Mouse (Mus musculus): ENCODE results near the gene Timm44.
A peak's percentile ranks its signal among the peaks of the same experiment; 100 is the strongest.
"Not testable (repeated sequence)": the region's sequence is repeated elsewhere in the genome, so short reads cannot be mapped to it uniquely, and the experiment has no call there.

Timm44 gene

DNA sequence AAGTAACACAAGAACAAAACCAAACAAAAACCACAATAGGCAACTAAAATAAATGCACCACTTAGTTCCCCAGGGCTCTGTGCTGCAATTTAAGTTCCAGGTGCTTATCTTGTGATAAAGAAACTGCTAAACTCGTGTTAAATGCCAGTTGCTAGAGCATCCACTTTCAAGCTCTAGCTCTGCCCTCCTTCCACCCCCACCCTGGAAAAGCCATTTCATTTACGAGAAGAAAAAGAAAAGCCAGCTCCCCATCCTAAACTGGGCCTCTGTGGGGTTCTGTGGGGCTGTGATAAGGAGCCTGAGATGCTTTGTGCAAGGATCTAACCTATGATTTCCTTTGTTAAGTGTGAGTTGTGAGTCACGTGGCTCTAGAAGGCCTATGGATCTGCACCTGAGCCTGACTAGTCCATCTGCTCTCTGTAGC, 28.4 kb upstream of the Timm44 start:
- H3K27me3 ChIP-seq (ENCODE audit: control insufficient read depth, insufficient read depth, low read length, poor library complexity, severe bottlenecking) = no peaks in the 10 kb centered on the region
- no peak for DNase-seq (ENCODE audit: low read depth, low spot score)

DNA sequence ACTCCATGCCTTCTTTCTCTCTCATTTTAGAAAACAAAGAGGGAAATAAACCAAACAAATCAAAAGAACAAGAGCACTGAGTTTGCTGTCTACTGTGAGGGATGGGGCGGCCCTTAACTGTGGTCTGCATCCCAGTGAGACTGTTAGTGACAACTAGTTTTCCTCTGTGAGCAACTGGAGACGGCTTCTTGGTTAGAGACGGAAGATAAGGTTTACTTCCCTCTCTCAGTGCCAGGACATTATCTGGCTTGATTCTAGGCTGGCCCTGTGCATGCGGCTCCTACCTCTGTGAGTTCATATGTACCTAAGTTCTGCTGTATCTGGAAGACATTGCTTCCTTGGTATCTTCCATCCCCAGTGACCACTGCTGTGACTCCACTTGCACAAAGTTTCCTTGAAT, 22.1 kb upstream of the Timm44 start:
- Histone ChIP-seq H3K27me3 (ENCODE audit: control insufficient read depth, insufficient read depth, low read length, poor library complexity, severe bottlenecking) (no peaks in the 10 kb centered on the region), H3K36me3 (ENCODE audit: control insufficient read depth, insufficient read depth, low read length, poor library complexity, severe bottlenecking) (peaks cover 6% of the 10 kb centered on the region)
- DNase-seq (ENCODE audit: low read depth, low spot score) = no peak

More for the DNA sequence above, 28.4 kb upstream of the Timm44 start:
- H3K36me3 ChIP-seq (ENCODE audit: control insufficient read depth, insufficient read depth, low read length, poor library complexity, severe bottlenecking) = peaks cover 10% of the 10 kb centered on the region

- DNase-seq (ENCODE audit: low read depth, low spot score) = no peak
- Histone ChIP-seq H3K36me3 (ENCODE audit: control insufficient read depth, insufficient read depth, low read length, poor library complexity, severe bottlenecking) (peaks cover 2% of the 10 kb centered on the region), H3K27me3 (ENCODE audit: control insufficient read depth, insufficient read depth, low read length, poor library complexity, severe bottlenecking) (no peaks in the 10 kb centered on the region)
Observed at GRCm38 (mm10) chr8:4292738-4293137, 17.0 kb upstream of the Timm44 start.

- no peaks in the 10 kb centered on the region for H3K36me3 ChIP-seq (ENCODE audit: control insufficient read depth, insufficient read depth, low read length, poor library complexity, severe bottlenecking)
- no peak for DNase-seq (ENCODE audit: low read depth, low spot score)
- H3K27me3 ChIP-seq (ENCODE audit: control insufficient read depth, insufficient read depth, low read length, poor library complexity, severe bottlenecking) = no peaks in the 10 kb centered on the region
Observed at GRCm38 (mm10) chr8:4276111-4276465, 375 bp upstream of the Timm44 start.

DNA sequence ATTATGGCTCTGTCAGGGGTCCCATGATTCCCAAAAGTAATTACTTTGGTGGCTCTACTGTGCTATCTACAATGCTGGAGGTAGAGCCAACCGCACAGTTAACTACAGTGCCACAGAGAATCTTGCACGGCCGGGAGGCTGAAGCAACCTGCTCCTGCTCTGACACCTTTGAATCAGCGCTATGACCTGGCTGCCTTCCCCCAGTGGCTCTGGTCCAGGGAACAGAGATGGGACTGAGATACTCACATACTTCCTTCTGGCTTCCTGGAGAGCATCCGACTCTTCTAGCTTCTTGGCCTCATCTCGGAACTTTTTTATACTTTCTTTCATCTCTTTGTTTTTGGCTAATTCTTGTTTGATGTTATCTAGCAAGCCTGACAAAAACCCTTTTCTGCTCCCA, 6.1 kb downstream of the Timm44 start:
- Histone ChIP-seq H3K27me3 (ENCODE audit: control insufficient read depth, insufficient read depth, low read length, poor library complexity, severe bottlenecking) (no peaks in the 10 kb centered on the region), H3K36me3 (ENCODE audit: control insufficient read depth, insufficient read depth, low read length, poor library complexity, severe bottlenecking) (peaks cover 21% of the 10 kb centered on the region)
- no peak for DNase-seq (ENCODE audit: low read depth, low spot score)

GRCm38 (mm10) chr8:4267627-4268026, 8.1 kb downstream of the Timm44 start:
- Histone ChIP-seq H3K27me3 (ENCODE audit: control insufficient read depth, insufficient read depth, low read length, poor library complexity, severe bottlenecking) (no peaks in the 10 kb centered on the region), H3K36me3 (ENCODE audit: control insufficient read depth, insufficient read depth, low read length, poor library complexity, severe bottlenecking) (peaks cover 23% of the 10 kb centered on the region)
- DNase-seq (ENCODE audit: low read depth, low spot score) = peak; percentile 28

- H3K27me3 ChIP-seq (ENCODE audit: control insufficient read depth, insufficient read depth, low read length, poor library complexity, severe bottlenecking) = no peaks in the 10 kb centered on the region
- no peak for DNase-seq (ENCODE audit: low read depth, low spot score)
- H3K36me3 ChIP-seq (ENCODE audit: control insufficient read depth, insufficient read depth, low read length, poor library complexity, severe bottlenecking) = peaks cover 24% of the 10 kb centered on the region
Observed at GRCm38 (mm10) chr8:4265160-4265914, 10.4 kb downstream of the Timm44 start.

DNA sequence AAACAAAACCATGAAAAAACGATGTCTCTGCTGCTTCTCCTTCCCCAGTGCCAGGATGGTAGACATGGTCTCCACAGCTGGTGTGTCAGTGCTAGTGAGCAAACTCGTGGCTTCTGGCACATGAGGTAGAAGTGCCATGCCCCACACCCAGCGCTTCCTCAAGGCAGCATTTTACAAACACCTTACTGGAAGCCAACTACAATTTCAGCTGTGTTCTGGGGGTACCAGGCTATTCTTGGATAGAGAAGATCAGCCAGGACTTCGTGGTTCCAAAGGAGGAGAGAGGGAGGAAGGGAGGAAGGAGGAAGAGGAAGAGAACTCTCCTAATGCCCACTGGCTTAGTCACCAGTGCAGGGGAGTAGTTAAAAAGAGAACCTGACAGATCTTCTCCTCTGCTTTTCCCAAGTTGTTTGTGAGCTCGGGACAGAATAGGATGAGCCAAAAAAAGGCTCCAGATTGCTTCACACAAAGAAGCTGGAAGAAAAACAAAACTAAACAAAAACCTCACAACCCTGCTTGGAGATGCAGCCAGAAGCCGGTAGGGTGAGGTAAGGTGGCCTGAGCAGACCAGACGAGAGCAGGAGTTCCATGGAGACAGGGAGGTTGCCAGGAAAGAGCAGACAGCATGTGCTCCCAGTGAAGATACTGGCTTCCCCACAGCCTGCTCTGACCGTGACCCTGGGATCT, 12.5 kb downstream of the Timm44 start:
- no peak for DNase-seq (ENCODE audit: low read depth, low spot score)
- Histone ChIP-seq H3K36me3 (ENCODE audit: control insufficient read depth, insufficient read depth, low read length, poor library complexity, severe bottlenecking) (peaks cover 14% of the 10 kb centered on the region), H3K27me3 (ENCODE audit: control insufficient read depth, insufficient read depth, low read length, poor library complexity, severe bottlenecking) (no peaks in the 10 kb centered on the region)

DNA sequence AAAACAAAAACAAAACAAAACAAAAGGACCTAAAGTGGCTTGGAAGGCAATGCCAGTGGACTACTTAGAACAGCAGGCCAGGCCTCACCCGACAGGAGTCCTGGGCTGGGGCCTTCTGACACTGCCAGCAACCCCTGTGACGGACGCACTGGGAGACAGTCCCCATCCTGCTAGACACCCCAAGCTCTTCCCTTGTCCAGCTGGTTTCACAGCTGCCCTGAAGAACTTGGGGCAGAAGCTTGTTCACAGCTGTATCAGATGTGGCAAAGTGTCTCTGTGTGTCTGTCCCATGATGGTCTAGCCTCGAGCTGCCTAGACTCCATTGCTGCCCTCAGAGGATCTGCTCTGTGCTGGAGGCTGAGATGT, 15.9 kb downstream of the Timm44 start:
- no peaks in the 10 kb centered on the region for H3K27me3 ChIP-seq (ENCODE audit: control insufficient read depth, insufficient read depth, low read length, poor library complexity, severe bottlenecking)
- H3K36me3 ChIP-seq (ENCODE audit: control insufficient read depth, insufficient read depth, low read length, poor library complexity, severe bottlenecking) = peaks cover 4% of the 10 kb centered on the region; the same call in 1 of the 2 replicates
- no peak for DNase-seq (ENCODE audit: low read depth, low spot score)

GRCm38 (mm10) chr8:4259125-4259804, 16.4 kb downstream of the Timm44 start, which contains the start of gene Ctxn1:
TSS of gene Ctxn1 (minus strand) at chr8:4259274.
- peaks cover 4% of the 10 kb centered on the region; the same call in 1 of the 2 replicates for H3K36me3 ChIP-seq (ENCODE audit: control insufficient read depth, insufficient read depth, low read length, poor library complexity, severe bottlenecking)
- DNase-seq (ENCODE audit: low read depth, low spot score) = peak; percentile 89

GRCm38 (mm10) chr8:4258678-4259077, 17.0 kb downstream of the Timm44 start:
- Histone ChIP-seq H3K27me3 (ENCODE audit: control insufficient read depth, insufficient read depth, low read length, poor library complexity, severe bottlenecking) (no peaks in the 10 kb centered on the region), H3K36me3 (ENCODE audit: control insufficient read depth, insufficient read depth, low read length, poor library complexity, severe bottlenecking) (peaks cover 4% of the 10 kb centered on the region; the same call in 1 of the 2 replicates)
- DNase-seq (ENCODE audit: low read depth, low spot score) = peak; percentile 27

More at GRCm38 (mm10) chr8:4259125-4259804, 16.4 kb downstream of the Timm44 start, which contains the start of gene Ctxn1:
- no peaks in the 10 kb centered on the region for H3K27me3 ChIP-seq (ENCODE audit: control insufficient read depth, insufficient read depth, low read length, poor library complexity, severe bottlenecking)

GRCm38 (mm10) chr8:4258233-4258632, 17.5 kb downstream of the Timm44 start:
- Histone ChIP-seq H3K36me3 (ENCODE audit: control insufficient read depth, insufficient read depth, low read length, poor library complexity, severe bottlenecking) (peaks cover 4% of the 10 kb centered on the region; the same call in 1 of the 2 replicates), H3K27me3 (ENCODE audit: control insufficient read depth, insufficient read depth, low read length, poor library complexity, severe bottlenecking) (no peaks in the 10 kb centered on the region)
- peak; percentile 83 for DNase-seq (ENCODE audit: low read depth, low spot score)

DNA sequence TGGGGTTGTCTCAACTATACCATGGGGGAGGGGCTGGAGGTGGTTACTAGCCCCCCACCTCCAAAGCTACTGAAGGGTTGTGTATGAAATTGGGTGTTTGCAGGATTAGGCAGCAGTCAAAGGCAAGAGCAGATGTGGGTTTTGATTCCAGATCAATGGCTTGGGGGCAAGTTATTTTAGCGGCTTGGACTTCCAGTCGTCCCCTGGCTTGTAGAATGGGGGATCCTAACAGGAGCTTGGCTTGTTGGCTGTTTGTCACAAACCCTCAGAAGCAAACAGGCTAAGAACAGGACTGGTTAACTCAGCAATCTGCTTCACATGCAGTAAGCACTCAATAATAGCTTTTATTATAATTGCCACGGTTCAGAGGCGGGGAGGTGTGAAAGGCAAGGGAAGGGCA, 18.4 kb downstream of the Timm44 start:
- H3K27me3 ChIP-seq (ENCODE audit: control insufficient read depth, insufficient read depth, low read length, poor library complexity, severe bottlenecking) = no peaks in the 10 kb centered on the region
- peaks cover 2% of the 10 kb centered on the region; the same call in 1 of the 2 replicates for H3K36me3 ChIP-seq (ENCODE audit: control insufficient read depth, insufficient read depth, low read length, poor library complexity, severe bottlenecking)
- no peak for DNase-seq (ENCODE audit: low read depth, low spot score)

DNA sequence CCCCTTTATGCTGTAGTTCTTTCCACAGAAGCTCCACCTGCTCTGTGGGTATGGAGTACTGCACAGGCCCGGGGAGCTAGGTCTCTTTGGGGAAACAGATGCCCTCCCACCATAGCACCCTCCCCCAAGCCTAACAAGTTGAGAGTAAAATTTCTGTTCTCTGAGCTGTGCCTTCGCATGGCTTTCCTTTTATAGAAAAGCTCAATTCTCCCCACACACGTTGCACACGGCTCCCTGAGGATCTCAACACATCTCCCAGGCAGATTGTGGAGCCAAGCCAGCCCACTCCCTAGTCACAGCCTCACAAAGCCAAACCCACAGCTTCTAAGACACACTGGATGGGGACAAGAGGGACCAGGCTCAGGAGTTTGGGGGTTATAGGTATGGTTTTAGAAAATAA, 18.8 kb downstream of the Timm44 start:
- DNase-seq (ENCODE audit: low read depth, low spot score) = no peak
- Histone ChIP-seq H3K36me3 (ENCODE audit: control insufficient read depth, insufficient read depth, low read length, poor library complexity, severe bottlenecking) (no peaks in the 10 kb centered on the region; the same call in 1 of the 2 replicates), H3K27me3 (ENCODE audit: control insufficient read depth, insufficient read depth, low read length, poor library complexity, severe bottlenecking) (no peaks in the 10 kb centered on the region)

DNA sequence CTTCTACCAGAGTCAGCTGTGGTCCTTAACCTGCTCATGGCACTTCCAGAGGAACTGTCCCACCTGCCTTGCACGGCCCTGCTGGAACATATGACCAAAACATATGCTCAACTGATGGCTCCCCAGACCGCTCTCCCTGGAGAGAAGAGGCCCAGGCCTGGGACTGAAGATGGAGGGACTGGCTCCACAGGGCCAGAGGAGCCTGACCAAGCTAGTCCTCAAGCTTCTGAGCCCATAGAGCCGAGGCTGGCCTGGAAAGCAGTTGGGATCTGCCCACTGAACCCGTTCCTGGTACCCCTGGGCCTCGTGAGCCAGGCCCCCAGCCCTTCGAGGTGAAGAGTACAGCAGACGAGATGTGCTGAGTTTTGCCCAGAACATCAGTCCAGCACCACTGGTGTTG, 20.2 kb downstream of the Timm44 start:
- H3K36me3 ChIP-seq (ENCODE audit: control insufficient read depth, insufficient read depth, low read length, poor library complexity, severe bottlenecking); DNase-seq (ENCODE audit: low read depth, low spot score); H3K27me3 ChIP-seq (ENCODE audit: control insufficient read depth, insufficient read depth, low read length, poor library complexity, severe bottlenecking): not testable (repeated sequence)
